Mouse (Mus musculus) lung, postnatal 0 days (tissue): ENCODE results near the gene Accs.
A peak's percentile ranks its signal among the peaks of the same experiment; 100 is the strongest.

ENCODE experiments used
- CTCF ChIP-seq: IDR thresholded peaks from 2 replicates; pipeline ENCODE4 v1.5.1; 2016; ENCODE audit warnings: antibody characterized with exemption, mild to moderate bottlenecking
- EP300 ChIP-seq: IDR thresholded peaks from 2 replicates; pipeline ENCODE4 v1.6.1; 2016; ENCODE audit warnings: antibody characterized with exemption, mild to moderate bottlenecking, control low read depth

GRCm38 (mm10) chr2:93849505-93850089 is at the start of gene Accs:
- TF ChIP-seq CTCF (peak; percentile 73), EP300 (0 out of 2 replicates have a peak, but pooled peaks have one; percentile 19)
